Mouse (Mus musculus) left cerebral cortex, adult 18-20 months (tissue): ENCODE results near the gene Nkx6-2. TPM values are rescaled to one million over a fixed set of nuclear protein-coding genes. Genes with fewer than 3 reads are reported as not detected.

Experiments
- DNase-seq, 2 experiments: peaks; one replicate each; pipeline ENCODE4 v3.0.0; 2021 to 2022; ENCODE audit warnings: low spot score in 2 of 2, mixed read lengths in 1 of 2
- long read RNA-seq, 2 experiments: library from polyadenylated mRNA; stranded (forward); transcript quantifications; one replicate each; pipeline ENCODE4 v2.0.0; 2021
- total RNA-seq, 2 experiments: library from RNA; stranded (reverse); gene quantifications; 2 replicates each; pipeline ENCODE4 v1.2.3; 2021

The Nkx6-2 gene
- 1 to 10 TPM; 5.5 to 6.2 TPM for total RNA-seq
- long read RNA-seq, experiment 1, transcript Nkx6-2-201 (4 exons, 1,907 nt) = minor isoform, 7 of 24 reads
- long read RNA-seq, experiment 1, transcript Nkx6-2-202 (3 exons, 1,299 nt) = major isoform, 15 of 24 reads
- long read RNA-seq, experiment 1, partial matches to known transcripts = 1 of 24 reads
- long read RNA-seq, experiment 1, other reads (novel, unspliced or antisense) = 1 of 24 reads
- long read RNA-seq, experiment 2, transcript Nkx6-2-201 (4 exons, 1,907 nt) = major isoform, 9 of 16 reads
- long read RNA-seq, experiment 2, transcript Nkx6-2-202 (3 exons, 1,299 nt) = minor isoform, 6 of 16 reads
- long read RNA-seq, experiment 2, partial matches to known transcripts = 1 of 16 reads
- long read RNA-seq, experiment 2, other reads (novel, unspliced or antisense) = 0 of 16 reads

- peak; percentile 44 to 53 for DNase-seq
Measured at GRCm38 (mm10) chr7:139582595-139582994, at the start of gene Nkx6-2. TSS of gene Nkx6-2 (minus strand) at chr7:139582797.

- no peak for DNase-seq
Measured at GRCm38 (mm10) chr7:139625156-139625555, 42.6 kb upstream of the Nkx6-2 start.

- no peak for DNase-seq
Measured at GRCm38 (mm10) chr7:139622568-139622967, 40.0 kb upstream of the Nkx6-2 start.

- peak; percentile 70 to 81 for DNase-seq
Measured at GRCm38 (mm10) chr7:139615767-139616766, 33.5 kb upstream of the Nkx6-2 start.

GRCm38 (mm10) chr7:139610328-139610727 is 27.7 kb upstream of the Nkx6-2 start:
- DNase-seq = no peak

GRCm38 (mm10) chr7:139595862-139596261 is 13.3 kb upstream of the Nkx6-2 start:
- DNase-seq = no peak

- DNase-seq = no peak
Measured at GRCm38 (mm10) chr7:139595311-139595710, 12.7 kb upstream of the Nkx6-2 start.

GRCm38 (mm10) chr7:139591311-139591710 is 8.7 kb upstream of the Nkx6-2 start:
- no peak for DNase-seq

- DNase-seq = peak; percentile 39 to 62
Measured at GRCm38 (mm10) chr7:139590302-139590701, 7.7 kb upstream of the Nkx6-2 start.

GRCm38 (mm10) chr7:139587919-139588318 is 5.3 kb upstream of the Nkx6-2 start:
- DNase-seq = no peak

- no peak for DNase-seq
Measured at GRCm38 (mm10) chr7:139585183-139585821, 2.7 kb upstream of the Nkx6-2 start.

- DNase-seq = no peak
Measured at GRCm38 (mm10) chr7:139584221-139585175, 1.9 kb upstream of the Nkx6-2 start.

- DNase-seq = no peak
Measured at GRCm38 (mm10) chr7:139583094-139583737, 619 bp upstream of the Nkx6-2 start.

GRCm38 (mm10) chr7:139581801-139582571 is 611 bp downstream of the Nkx6-2 start:
- DNase-seq = peak in 1 of 2 experiments; percentile 13

GRCm38 (mm10) chr7:139580851-139581775 is 1.5 kb downstream of the Nkx6-2 start:
- DNase-seq = peak in 1 of 2 experiments; percentile 15

GRCm38 (mm10) chr7:139579261-139579905 is 3.2 kb downstream of the Nkx6-2 start:
- no peak for DNase-seq

GRCm38 (mm10) chr7:139576064-139576686 is 6.4 kb downstream of the Nkx6-2 start:
- DNase-seq = no peak
